Mouse (Mus musculus) ovary, postnatal 36 days (tissue): ENCODE data around the gene Rorb.

ENCODE experiments used
- DNase-seq: peaks from one replicate; pipeline ENCODE4 v3.0.0; 2022; ENCODE audit warnings: low spot score, mixed read lengths

The Rorb gene

DNA sequence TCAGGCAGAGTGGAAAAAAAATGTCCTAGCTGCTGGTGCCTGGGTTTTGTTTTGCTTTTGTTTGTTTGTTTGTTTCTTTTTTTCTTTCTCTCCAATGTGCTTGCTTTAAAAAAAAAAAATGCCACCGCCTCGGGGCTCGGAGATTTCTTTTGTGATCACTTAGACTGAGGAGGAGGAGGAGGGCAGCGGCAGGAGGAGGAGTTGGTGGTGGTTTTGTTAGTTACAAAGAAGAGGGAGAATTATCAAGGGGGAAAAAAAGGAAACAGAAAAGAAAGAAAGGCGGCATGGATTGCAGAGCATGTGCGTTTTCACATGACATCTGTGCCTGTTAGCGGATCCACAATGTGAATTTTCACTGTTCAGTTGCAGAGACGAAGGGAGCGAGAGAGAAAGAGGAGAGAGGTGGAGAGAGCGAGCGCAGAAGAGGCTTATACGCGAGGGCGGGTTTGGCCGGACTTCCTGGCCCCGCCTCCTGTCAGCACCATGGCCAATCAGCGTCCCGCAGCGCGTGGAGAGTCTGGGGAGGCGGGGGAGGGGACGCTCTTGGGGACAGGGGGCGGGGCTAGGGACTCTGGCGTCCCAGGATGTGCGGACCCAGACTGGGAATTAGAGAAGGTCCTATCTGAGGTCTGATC, at the start of gene Rorb:
Gene Rorb (minus strand): TSS at position 404 of the 635 bp plus-strand sequence.
- peak; percentile 81 for DNase-seq

DNA sequence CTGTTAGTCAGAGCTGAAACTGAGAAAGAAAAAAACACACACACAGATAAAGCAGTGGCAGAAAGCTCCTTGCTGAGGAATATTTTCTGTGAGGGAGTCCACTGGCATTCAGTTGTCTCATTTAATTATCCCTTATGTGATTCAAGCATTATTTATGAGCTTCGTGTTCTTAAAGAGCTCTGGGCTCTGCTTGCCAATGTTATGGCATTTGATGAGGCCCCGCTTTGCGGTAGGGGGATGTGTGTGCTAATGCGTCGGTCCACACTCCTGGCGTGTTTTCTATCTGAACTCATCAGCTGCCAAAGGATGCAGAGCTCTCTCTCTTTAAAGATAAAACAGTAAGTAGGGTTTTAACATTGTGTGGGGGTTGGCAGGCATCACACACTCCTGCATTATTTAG, 37.9 kb upstream of the Rorb start:
- no peak for DNase-seq

DNA sequence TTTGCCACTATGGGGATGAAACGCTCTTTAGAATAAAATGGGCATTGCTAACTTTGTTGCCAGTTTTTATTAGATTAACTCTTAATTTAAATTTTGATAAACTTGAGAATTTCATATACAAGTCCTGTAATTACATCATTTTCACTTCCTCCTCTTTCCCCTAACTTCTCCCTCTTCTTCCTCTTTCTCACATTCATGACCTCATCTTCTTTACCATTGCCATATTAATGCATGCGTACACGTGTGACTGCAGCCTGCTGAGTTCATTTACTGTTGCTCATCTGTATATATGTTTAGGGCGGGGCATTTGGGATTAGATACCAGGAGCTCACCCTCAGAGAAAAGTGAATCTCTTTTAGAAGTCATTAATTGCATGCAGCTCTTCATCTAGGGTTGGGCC, 33.5 kb upstream of the Rorb start:
- DNase-seq = no peak

DNA sequence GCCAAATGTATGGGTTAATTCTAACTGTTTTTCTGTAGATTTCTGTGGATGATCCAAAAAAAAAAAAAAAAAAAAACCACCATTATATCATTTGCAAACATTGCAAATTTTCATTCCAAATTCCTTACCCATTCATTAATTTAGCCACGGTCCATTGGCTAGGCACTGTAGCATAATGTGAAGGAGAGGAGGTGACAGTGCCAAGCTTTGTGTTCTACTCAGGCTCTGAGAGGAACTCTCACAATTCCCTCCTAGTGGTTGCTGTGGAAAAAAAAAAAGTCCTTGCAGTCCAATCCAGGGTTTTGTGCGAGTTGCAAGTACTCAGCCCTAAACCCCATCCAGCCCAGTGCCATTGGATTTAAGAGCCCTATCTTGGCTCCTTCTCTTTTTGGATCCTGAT, 25.9 kb upstream of the Rorb start:
- DNase-seq = no peak

DNA sequence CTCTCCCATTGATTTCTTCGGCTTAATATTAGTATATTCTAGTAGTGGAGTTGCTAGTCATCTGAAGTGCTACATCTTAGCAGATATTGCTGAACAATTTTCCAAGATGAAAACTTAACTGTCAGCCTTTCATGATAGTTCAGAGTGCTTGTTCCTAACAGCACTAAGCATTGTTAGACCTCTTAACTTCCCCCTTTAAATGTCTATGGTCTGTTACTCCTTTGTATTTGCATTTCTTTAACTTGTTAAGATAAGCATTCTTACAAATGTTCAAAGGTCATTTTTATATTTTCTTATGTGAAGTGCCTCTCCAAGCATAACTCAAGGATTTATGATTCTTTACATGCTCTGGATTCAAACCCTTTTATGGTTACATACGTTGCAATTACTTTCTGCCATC, 24.8 kb upstream of the Rorb start:
- no peak for DNase-seq

DNA sequence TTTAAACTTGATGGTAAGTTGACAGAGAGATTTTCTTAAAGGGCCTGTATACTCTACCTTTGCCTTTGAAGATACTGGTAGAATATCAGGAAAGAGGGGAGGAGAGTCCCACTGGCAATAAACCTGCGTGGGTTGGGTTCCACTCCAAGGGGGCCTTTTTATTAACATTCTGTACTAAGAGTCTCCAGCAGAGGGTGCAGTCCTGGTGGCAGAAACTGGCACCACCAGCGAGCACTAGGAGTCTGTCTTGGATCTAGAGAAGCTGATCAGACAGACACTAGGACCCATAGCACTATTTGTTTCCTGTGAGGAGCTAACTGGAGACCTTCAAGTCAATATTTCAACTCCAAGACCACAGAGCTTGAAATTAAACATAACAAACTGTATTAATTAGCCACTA, 11.3 kb upstream of the Rorb start:
- DNase-seq = no peak

DNA sequence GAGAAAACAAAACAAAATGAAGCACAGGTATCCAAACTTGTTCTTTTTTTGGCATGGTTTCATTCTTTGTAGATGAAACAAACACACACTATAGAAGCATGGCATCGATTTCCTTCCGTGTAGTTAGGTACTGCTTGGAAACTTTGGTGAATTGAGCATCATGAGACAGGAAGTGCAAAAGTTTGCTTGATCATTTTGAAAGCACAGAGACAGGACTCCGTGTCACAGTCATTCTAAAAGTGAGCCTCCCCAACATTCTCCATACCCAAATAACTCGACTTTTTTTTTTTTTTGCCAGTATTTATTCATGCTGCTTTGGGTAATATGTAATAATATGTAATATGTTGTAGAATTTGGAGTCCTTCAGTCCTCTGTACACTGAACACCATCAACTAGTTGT, 1.2 kb upstream of the Rorb start:
- no peak for DNase-seq

DNA sequence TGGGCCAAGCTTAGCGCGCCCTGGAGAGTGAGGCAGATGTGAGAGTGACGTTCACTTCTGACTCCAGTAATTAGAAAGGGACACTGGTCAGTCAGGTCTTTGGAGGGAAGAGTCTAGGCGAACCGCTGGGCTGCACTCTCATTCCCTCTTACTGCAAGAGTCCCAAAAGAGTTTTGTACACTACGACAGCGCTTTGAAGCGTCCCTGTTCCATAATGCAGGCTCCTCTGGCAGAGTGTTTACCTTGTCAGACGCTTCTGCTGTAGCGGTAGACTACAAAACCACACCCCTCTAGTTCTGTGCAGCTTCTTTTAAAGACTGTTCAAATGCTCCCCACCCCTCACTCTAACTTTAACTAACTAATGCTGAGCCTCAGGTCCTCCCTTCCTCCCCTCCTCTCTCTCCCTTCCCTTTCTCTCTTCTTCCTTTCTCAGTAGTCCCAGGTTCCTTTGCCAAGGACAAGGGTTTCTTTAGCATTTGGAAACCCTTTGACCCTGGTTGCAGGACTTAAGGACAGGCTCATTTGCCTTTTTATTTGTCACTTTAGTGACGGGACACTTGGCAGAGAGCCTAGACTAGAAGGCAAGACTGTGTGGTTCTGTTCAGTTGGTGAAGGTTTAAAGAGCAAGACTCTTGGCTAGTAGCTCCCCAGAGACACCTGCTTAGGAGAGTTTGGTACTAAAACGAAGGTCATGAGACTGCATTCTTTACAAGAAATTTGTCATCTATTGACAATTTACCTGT, 603 bp upstream of the Rorb start:
- DNase-seq = no peak

DNA sequence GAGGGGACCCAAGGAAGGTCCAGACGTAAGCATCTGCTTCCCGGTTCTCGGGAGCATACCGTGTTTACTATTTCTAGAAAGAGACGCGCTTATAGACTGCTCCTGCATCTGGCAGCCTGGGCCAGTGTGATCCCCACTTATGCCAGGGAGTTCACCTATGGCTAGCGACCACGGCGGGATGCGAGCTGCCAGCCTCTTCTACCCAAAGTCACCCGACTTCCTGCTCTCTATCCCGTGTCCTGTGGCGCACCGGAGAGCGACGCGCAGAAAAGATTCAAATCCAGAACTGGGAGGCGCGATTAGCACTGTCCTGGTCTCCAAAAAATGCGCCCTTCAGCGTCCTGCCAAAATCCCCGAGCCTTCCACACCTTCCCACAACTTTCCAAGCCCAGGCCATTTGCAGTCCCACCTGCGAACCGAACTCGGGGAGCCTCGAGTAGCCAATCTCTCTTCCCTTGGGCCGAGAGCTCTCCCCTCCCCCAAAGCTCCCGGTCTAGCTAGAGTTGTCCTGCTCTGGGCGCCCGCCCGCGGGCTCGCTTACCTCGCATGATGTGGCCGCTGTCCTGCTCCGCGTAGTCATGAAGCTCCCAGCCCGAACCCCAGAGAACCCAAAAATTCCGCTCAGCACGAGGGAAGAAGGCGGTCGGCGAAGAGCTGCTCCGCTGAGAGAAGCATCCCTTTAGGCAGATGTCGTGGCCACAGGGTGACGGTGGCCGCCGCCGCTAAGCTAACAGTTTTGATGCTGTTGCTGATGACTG, 806 bp downstream of the Rorb start:
- DNase-seq = peak; percentile 29

DNA sequence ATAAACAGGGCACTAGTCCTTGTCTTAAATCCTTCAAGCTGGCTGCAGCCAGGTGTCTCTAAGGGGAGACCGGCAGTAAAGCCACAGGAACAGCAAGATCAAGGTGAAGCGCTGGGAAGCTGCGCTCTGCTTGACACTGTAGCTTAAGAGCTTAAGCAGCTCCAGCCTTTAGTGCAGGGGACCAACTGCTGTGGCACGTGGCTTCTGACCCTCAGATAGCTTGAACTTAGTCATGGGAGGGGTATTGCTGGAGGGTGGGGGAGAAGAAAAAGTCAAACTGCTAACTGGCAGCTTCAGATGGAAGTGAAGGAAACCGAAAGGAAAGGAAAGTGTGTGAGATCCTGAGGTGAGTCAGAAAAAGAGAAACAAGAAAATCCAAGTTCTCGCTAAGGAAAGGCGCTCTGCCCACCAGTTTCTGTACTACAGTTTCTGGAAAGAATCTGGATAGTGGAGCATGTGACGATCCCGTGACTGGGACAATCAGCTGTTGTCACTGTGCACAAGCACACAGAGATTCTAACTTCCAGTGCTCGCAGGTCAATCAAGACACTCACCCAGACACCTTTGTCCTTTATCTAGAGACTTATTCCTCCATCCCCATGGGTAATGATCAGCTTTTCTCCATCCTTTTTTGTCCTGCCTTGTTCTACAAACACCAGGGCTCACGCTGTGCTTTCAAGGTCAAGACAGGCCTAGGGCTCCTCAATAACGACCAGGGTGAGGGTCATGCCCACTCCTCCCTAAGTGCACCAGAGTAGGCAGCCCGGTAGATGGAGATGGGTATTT, 2.2 kb downstream of the Rorb start:
- no peak for DNase-seq

DNA sequence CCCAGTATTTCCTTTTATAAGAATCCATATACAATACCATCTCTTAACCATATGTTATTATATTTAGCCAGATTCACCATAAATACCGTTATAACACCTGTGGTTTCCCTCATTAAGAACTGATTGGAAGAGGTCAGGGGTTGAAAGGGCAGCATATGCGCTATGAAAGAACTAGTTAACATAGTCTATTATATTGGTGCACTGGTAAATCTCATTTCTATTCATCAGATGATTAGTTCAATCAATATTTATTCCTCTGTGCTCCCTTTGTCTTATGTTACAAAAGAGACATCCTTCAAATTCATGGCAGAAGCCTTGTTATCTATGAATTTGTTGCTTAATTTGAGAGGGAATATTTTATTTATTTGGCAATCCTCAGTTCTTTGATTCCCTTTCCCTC, 6.4 kb downstream of the Rorb start:
- no peak for DNase-seq

DNA sequence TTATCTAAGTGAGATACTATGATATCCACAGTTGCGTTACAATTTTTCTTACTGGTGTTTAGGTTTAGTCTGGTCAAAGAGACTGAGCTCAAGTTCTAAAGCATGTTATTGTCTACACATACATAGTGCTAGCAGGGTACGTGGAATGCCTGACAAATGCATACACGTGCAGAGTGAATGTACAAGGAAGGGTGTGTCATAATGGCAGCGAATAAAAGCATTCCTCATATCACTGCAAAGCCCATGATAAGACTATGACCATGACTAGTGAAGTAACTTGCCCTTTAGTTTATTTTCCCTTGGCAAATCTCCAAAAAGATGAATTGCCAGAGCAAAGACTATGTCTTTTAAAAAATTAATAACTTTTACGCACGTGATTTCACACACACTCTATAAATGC, 13.8 kb downstream of the Rorb start:
- DNase-seq = no peak

DNA sequence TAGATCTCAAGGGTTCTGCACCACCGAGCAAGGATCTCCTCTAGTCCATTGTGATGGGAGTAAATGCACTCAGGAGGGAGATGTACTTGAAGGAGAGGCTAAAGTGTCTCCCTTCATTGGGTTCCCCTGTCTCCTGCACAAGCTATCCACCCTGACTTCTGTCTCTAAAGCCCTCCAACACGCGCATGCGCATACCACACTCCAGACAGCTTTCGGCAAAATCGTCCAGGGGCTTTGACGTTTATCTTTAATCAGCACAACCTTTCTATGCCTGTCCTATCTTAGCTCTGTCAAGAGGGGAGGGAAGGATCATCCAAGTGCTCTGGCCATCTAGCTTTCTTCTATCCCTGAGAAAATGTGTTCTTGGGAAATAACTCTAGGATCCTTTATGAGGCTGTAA, 21.6 kb downstream of the Rorb start:
- no peak for DNase-seq

DNA sequence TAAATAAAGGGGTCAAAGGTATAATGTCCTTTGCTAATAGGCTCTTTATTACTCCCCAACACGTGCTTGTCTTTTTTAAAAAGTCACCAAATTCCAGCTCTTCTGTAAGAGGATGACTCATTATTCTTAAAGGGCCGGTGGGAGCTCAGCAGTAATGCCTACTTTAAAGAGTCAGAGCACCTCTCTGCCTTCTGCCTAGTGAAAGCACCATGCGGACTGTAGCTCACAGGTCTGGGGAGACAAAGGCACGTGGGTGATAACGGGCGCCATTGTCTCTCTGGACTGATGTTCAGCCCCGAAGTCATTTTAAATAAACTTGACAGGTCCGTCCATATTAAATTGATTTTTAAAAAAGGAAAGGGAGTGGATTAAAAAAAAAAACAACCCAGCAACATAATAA, 33.1 kb downstream of the Rorb start:
- DNase-seq = no peak

DNA sequence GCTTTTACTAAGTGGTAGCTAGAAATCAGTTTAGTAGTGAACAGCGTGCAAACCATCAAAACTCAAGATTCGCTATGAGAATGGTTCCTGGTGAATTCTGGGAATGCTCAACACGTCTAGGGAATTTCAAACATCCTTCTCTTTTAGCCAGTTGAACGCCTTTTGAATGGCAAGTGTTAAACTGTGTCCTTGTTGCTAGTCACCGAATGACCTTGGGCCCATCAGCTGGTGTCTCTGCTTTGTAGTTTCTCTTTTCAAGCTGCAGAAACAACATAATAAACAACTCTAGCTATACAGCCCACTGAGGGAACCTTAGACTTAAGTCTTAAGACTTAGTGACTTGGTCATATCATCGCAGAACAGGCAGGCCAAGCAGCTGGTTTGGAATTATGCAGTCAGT, 36.2 kb downstream of the Rorb start:
- no peak for DNase-seq

DNA sequence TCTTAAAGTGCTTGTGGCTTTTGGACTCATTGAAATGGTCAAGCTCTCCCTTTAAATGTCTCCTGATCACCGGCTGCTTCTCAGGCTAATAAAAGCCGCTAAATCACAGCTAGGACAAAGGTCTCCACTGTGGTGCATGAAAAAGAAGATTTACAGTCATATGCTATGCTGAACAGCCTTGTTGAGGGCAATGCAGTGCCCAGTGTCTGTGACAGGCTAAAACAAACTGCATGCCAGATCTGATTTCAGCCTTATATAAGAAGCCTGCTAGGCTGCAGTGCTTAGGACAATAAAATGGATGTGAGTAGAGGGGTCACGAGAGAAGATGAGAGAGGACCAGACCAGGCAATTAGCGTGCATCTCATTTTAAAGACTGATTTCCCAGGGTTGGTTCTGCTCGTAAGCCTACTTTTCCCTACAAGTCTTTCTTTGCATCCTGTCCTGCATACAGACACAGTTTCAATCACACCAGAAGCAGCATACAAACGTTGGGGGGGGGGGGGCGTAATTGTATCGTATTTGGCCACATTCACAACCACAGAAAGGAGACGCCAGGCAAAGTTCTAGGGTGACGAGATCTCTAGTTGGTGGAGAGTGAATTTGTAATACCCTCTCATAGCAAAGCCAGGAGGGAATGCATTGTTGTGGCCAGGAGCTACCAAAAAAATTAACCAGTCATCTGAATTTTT, 52.1 kb downstream of the Rorb start:
- DNase-seq = no peak

DNA sequence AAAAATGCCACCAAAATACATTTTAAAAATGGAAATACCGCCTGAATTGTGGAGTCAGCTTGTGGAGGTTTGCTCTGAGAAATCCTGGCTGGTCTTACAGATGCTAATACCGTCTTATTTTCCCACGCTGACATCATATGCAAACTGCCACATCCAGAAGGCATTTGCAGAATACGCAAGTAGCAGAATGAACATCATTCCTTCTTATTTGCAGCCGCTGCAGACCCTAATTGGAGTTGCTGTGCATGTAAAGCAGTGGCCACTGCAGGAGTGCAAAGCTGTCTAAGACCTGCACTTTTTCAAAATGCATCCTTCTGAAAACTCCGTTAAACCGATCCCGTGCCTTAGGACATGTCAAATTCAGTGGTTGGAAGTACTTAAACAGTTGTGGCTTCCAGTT, 52.8 kb downstream of the Rorb start:
- DNase-seq = no peak

DNA sequence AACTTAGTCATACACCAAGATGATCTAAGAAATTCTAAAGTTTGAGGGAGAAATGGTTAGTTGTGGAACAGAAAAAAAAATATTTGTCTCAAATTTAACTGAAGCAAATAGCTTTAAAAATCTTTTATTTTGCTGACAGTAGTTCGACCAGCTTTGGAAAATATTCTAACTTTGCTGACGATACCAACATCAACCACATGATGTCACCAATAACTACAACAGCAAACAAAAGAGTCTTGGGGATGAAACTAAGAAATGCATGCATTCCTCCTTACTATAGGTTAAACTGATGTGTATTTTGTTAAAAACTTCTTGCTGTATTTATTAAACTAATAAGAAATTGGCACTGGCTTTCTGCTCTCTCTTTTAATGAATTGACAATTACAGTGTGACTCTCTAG, 67.9 kb downstream of the Rorb start:
- no peak for DNase-seq

DNA sequence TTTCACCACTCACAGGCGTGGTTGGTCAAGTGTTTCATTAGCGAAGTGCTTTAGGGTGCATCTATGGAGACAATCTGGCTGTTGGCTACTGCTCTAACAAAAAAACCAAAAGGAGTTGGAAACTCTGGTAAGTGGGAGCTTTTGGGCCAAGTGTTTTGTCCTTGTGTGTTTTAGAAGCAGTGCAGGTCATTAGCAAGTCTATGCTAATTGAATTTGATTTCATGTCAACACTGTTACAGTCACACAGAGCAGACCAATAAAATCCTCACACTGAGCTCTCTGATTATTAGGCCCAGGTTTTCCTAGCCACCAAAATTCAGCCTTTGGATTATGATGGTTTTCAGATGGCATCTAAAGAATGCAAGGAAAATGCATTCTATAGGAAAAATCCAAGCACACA, 70.2 kb downstream of the Rorb start:
- DNase-seq = no peak

DNA sequence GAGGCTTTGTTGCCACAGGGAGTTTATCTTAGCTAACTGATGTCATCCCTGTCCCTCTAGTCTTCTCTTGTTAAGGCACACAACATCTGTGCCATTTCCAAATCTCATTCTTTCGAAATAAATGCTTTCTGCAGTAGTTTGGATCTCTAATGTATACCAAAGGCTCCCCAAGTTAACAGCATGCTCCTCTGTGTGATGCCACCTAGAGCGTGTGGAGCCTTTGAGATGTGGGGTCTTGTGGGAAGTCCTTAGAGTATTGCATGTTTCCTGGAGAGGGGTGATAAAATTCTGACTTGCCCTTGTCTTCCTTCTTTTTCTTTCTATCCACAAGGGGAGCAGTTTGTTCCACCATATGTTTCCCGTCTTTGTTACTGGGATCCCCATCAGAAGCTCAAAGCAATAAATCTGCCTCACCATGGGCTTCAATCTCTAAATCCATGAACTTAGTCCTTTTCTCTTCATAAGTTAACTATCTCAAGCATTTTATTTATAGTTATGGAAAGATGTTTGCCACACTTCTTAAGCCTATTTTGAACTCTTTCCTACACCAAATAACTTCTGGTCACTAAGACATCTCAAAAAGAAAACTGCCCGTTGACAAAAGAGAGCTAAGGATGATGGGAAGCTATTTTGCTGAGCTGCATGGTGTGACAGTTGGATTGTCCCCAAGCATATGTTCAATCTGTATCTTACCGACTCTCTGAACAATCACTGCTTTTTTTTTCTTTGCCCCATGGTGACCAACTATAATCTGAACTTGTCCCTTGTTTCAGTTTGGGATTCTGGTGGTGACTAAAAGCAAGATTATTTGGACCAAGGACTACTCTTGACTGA, 76.3 kb downstream of the Rorb start:
- DNase-seq = no peak

DNA sequence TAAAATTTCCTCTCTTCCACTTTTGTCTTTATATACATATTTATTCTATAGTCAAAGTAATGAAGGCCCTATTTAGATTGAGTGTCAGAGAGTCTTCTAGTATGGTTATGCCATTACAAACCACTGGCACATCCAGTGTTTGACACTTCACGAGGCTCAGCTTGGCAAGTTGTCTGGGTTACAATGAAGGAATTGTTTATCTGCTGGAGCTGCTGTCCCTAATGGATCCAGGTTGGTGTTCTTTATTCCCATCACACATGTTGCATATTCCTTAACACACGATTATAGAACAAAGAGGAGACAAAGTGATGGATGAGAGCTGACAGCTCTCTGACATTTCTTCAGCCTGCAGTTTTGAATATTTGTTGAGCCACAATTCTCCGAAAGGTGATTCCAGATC, 77.0 kb downstream of the Rorb start:
- no peak for DNase-seq
